Mouse (Mus musculus) spleen, adult 2 months (tissue): ENCODE measurements around the gene Dagla. TPM values are rescaled to one million over a fixed set of nuclear protein-coding genes. Genes with fewer than 3 reads are reported as not detected.

Source experiments
- DNase-seq, 2 experiments: peaks; one replicate each; pipeline versions ENCODE4 v3.0.0 to v3.0.0-alpha.2; 2012 to 2021; ENCODE audit warnings: low spot score in 2 of 2, low read depth in 1 of 2
- H3K27ac ChIP-seq: fragments of 200-500 bp; 2 replicates; pipeline ENCODE4 v1.5.1; 2012; ENCODE audit warnings: low read length, inconsistent platforms; ENCODE audit not compliant: insufficient read depth
- H3K27me3 ChIP-seq: fragments of 200-500 bp; 2 replicates; pipeline ENCODE4 v1.6.1; 2012; ENCODE audit warnings: mild to moderate bottlenecking, moderate library complexity, low read length, inconsistent platforms; ENCODE audit not compliant: control insufficient read depth, insufficient read depth
- H3K36me3 ChIP-seq: fragments of 200-500 bp; 2 replicates; pipeline ENCODE4 v1.6.1; 2012; ENCODE audit warnings: mild to moderate bottlenecking, low read length, inconsistent platforms; ENCODE audit not compliant: control insufficient read depth, insufficient read depth
- H3K4me1 ChIP-seq: fragments of 200-500 bp; 2 replicates; pipeline ENCODE4 v1.6.1; 2011; ENCODE audit warnings: inconsistent platforms; ENCODE audit not compliant: control insufficient read depth, insufficient read depth, insufficient read length
- H3K4me3 ChIP-seq: fragments of 200-500 bp; 2 replicates; pipeline ENCODE4 v1.5.1; 2011; ENCODE audit warnings: mild to moderate bottlenecking, inconsistent platforms; ENCODE audit not compliant: insufficient read depth, insufficient read length; ENCODE audit errors: extremely low read depth
- CTCF ChIP-seq: fragments of 200-500 bp; IDR thresholded peaks from 2 replicates; pipeline ENCODE4 v1.5.1; 2011; ENCODE audit warnings: mild to moderate bottlenecking, inconsistent platforms; ENCODE audit not compliant: insufficient read depth, insufficient read length, insufficient replicate concordance; ENCODE audit errors: extremely low read depth
- POLR2A ChIP-seq: fragments of 200-500 bp; IDR thresholded peaks from 2 replicates; pipeline ENCODE4 v1.6.1; 2011; ENCODE audit warnings: low read depth, low read length, inconsistent platforms
- WGBS: fragments of 180-500 bp; shearing (Covaris S2); methylation state at CpG from one replicate; pipeline ENCODE4 v1.1.7; 2018; 5-methylcytosine and 5-hydroxymethylcytosine counted together
- polyA plus RNA-seq: library from polyadenylated mRNA; depleted of rRNA; stranded (reverse); fragments of >200 nt; gene quantifications from 2 replicates; pipeline ENCODE4 v1.2.3, GENCODE M21; 2012

Dagla gene
- polyA plus RNA-seq, 1 experiment: 4.4 TPM

GRCm38 (mm10) chr19:10312072-10312471 lies 7.4 kb upstream of the Dagla start:
- Histone ChIP-seq H3K4me3 (no peak overlapping the region), H3K36me3 (no peaks in the 10 kb centered on the region), H3K27ac (no peak overlapping the region), H3K27me3 (no peaks in the 10 kb centered on the region), H3K4me1 (no peaks in the 10 kb centered on the region)
- TF ChIP-seq POLR2A (no peak), CTCF (no peak)
- 69% methylated on average over 8 of the region's 8 CpGs for WGBS
- no peak for DNase-seq

- no peak for DNase-seq
- H3K27ac ChIP-seq: no peak overlapping the region
- peaks cover 6% of the 10 kb centered on the region for H3K27me3 ChIP-seq
- no peak overlapping the region for H3K4me3 ChIP-seq
- WGBS: 60% methylated on average over 2 of the region's 2 CpGs
- H3K4me1 ChIP-seq: peaks cover 8% of the 10 kb centered on the region; the same call in 1 of the 2 replicates
- TF ChIP-seq CTCF (no peak), POLR2A (no peak)
- no peaks in the 10 kb centered on the region for H3K36me3 ChIP-seq
Observed at GRCm38 (mm10) chr19:10308990-10309389, 4.3 kb upstream of the Dagla start.

GRCm38 (mm10) chr19:10307941-10308340 lies 3.3 kb upstream of the Dagla start:
- Histone ChIP-seq H3K27me3 (peaks cover 6% of the 10 kb centered on the region), H3K4me3 (no peak overlapping the region), H3K4me1 (peaks cover 8% of the 10 kb centered on the region; the same call in 1 of the 2 replicates), H3K36me3 (no peaks in the 10 kb centered on the region), H3K27ac (no peak overlapping the region)
- WGBS: 70% methylated on average over 6 of the region's 6 CpGs
- DNase-seq: no peak
- no peak for TF ChIP-seq CTCF
- no peak for TF ChIP-seq POLR2A

GRCm38 (mm10) chr19:10307351-10307750 lies 2.7 kb upstream of the Dagla start:
- Histone ChIP-seq H3K4me1 (peaks cover 8% of the 10 kb centered on the region; the same call in 1 of the 2 replicates), H3K36me3 (no peaks in the 10 kb centered on the region), H3K27ac (no peak overlapping the region), H3K27me3 (peaks cover 6% of the 10 kb centered on the region), H3K4me3 (no peak overlapping the region)
- DNase-seq: no peak
- TF ChIP-seq CTCF (no peak), POLR2A (no peak)
- WGBS: 88% methylated on average over 5 of the region's 5 CpGs

- peaks cover 6% of the 10 kb centered on the region for H3K27me3 ChIP-seq
- TF ChIP-seq CTCF (no peak), POLR2A (no peak)
- H3K27ac ChIP-seq: no peak overlapping the region
- no peaks in the 10 kb centered on the region for H3K36me3 ChIP-seq
- no peak for DNase-seq
- no peak overlapping the region for H3K4me3 ChIP-seq
- WGBS: 82% methylated on average over 5 of the region's 5 CpGs
- peaks cover 8% of the 10 kb centered on the region; the same call in 1 of the 2 replicates for H3K4me1 ChIP-seq
Observed at GRCm38 (mm10) chr19:10306521-10307243, 2.0 kb upstream of the Dagla start.

- 54% methylated on average over 12 of the region's 12 CpGs for WGBS
Observed at GRCm38 (mm10) chr19:10305640-10306039, 963 bp upstream of the Dagla start.

GRCm38 (mm10) chr19:10304395-10304794 lies 282 bp downstream of the Dagla start:
- WGBS: 10% methylated on average over 37 of the region's 37 CpGs
- Histone ChIP-seq H3K27me3 (peaks cover 6% of the 10 kb centered on the region), H3K4me3 (peak overlapping the region; percentile 44; the same call in 1 of the 2 replicates), H3K36me3 (no peaks in the 10 kb centered on the region), H3K4me1 (peaks cover 8% of the 10 kb centered on the region; the same call in 1 of the 2 replicates), H3K27ac (no peak overlapping the region)
- DNase-seq: no peak
- TF ChIP-seq POLR2A: no peak
- no peak for TF ChIP-seq CTCF

More at GRCm38 (mm10) chr19:10305640-10306039, 963 bp upstream of the Dagla start:
- Histone ChIP-seq H3K4me1 (peaks cover 8% of the 10 kb centered on the region; the same call in 1 of the 2 replicates), H3K36me3 (no peaks in the 10 kb centered on the region), H3K27ac (no peak overlapping the region), H3K27me3 (peaks cover 6% of the 10 kb centered on the region), H3K4me3 (no peak overlapping the region)
- no peak for DNase-seq
- TF ChIP-seq CTCF (no peak), POLR2A (no peak)
